Mouse (Mus musculus) thymus, postnatal 4 days (tissue): ENCODE results near the gene Sucla2.
"Not testable (repeated sequence)": the region's sequence is repeated elsewhere in the genome, so short reads cannot be mapped to it uniquely, and the experiment has no call there.

ENCODE experiments used
- DNase-seq: peaks from one replicate; pipeline ENCODE4 v3.0.0; 2021

Sucla2 gene

DNA sequence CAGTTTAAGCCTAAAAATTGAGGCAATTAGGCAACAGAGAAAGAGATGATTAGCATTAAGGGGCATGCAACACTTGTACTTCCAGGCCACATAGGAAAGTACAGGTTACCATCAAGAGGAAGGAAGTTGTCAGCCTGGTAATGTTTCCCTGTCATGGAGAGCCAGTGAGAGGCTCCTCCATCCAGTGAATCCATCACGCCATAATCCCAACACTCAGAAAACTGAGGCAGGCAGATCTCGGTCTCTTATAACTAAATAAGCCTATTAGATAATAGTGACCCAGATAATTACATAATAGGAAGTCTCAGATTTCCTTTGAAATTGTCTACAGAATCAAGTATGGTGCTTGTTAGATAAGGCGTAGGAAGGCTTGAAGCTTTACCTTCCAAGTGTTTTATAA is 983 bp upstream of the Sucla2 start:
- no peak for DNase-seq

DNA sequence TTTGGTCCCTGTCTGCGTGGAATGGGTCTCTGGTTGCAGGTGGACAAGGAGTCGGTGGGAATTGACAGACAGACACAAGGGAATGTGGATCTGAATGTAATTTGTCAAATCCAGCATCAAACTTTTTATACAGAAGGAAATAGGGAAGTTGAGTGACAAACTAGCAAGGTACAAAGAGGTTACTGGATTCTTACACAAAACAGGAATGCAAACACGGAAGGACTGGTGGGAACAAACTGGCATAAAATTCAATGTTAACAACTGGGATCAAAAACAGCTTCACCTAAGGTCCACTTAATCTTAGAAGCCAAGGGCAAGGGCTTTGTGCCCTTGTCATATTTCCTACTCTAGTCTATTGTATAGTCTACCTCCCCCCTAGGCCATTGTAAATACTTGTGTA is 3.5 kb downstream of the Sucla2 start:
- DNase-seq: not testable (repeated sequence)

DNA sequence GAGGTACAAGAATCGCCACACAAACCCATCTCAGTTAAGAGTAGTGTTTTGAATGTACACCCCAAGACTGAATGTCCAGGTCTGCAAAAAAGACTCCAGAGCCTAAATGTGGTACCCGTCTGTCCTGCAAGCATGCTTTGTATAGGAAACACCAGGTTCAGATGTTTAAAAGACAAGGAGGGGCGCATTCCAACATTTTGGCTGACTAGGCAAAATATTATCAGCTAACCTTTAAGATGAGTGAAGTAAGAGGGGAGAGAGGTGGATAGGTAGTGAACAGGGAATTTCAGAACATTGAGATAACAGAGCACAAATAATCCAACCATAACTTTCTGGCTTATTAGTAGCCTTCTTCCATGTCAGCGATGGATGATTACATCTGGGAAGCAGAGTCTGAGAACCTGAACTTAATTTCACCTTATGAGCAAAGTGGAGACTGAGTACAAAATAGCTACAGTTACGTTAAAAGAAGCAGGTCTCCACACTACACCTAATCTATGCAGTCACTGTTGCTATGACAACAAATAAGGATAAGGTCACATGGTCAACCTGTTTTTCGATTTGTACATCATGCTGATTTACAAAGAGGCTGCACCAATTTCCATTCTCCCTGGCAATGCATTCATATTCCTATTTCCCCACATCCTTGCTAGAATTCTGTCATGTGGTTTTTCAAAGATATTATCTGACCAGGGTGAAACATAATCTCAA is 8.8 kb downstream of the Sucla2 start:
- DNase-seq: no peak

DNA sequence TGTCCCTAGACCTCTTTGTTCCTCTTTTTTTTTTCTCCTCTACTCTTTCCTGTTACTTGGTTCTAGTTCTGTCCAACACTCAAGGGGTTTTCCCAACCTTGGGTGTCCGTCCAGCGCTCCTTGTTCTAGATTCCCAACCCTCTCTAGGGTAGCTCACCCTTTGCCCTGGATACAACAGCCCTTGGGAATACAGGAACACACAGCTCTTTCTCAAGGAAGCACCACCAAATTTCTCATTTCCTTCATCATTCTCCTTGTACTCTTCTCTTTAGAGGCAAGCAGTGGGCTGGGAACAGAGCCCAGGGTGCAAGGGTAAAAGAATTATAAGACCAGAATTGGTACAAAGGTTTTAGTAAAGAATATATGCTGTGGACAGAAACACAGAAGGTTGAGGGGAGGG is 10.5 kb downstream of the Sucla2 start:
- no peak for DNase-seq

DNA sequence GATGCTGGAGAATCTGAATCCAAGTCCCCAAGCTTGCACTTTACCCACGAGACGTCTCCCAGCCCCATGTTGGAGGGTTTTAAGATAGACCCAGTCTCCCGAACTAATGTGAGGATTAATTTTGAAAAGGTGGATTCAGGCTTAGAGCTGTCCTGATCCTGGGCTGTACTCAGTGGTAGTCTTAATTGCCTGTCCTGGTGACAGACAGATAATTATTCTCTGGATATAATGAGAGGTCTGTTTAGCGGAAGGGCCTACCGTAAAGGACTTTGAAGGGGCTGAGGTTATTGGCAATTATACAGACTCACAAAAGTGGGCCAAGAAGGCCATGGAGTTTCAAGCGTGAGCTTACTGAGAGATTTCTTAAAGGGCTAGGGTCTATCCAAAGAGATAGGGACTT is 18.7 kb downstream of the Sucla2 start:
- no peak for DNase-seq

DNA sequence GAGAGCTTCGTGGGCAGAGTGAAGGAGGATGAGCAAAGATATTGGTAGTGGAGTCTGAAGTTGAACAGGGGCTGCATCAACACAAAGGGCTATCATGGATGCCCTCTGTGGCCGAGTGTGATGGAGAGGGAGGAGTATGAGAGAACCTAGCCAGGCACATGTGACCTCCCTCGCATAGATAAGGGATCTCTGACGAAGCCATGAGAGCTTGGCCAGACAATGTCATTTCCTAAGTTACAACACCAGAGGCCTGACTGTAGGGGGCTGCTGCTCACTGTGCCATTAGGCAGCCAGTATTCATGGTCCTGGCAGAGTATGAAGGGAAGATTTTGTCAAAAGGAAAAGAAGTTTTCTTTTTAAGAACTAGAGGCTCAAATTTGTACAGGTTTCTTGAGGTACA is 21.9 kb downstream of the Sucla2 start:
- DNase-seq: no peak

DNA sequence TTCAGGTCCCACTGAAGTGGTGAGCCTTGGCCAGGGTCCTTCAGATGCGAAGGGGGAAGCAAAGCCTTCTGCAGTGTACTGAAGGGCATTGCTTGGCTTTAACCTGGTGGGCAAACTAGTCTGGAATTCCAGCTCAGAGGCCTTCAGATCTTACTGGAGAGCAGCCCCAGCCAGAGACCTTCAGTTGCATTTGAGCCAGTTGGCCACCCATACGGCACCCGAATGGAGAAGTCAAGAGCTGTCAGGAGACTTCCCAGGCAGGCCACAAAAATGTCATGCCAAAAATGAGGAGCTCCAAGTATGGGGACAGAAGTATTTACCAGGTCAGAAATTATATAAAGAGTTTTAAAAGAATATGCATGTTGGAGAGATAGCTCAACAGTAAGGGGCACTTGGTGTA is 22.9 kb downstream of the Sucla2 start, which contains the start of gene Nudt15:
Nudt15 (minus strand) TSS at position 192 of the 400 bp plus-strand sequence.
- DNase-seq: no peak

DNA sequence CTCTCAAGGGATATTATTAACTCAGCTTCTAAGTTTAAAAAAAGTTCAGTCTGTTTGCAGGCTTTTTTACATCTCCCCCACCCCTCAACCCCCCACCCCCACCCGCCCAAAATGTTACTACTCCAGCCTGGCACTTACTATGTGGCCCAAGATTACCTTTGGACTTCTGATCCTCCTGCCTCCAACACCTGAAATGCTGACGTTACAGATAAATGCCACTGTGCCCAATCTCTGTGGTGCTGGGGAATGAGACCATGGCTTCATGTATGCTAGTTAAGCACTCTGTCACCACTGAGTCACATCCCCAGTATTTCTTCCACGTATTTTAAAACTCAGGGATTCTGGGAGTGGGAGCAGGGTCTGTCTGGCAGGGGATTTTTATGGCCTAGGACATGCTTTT is 25.2 kb downstream of the Sucla2 start:
- no peak for DNase-seq

DNA sequence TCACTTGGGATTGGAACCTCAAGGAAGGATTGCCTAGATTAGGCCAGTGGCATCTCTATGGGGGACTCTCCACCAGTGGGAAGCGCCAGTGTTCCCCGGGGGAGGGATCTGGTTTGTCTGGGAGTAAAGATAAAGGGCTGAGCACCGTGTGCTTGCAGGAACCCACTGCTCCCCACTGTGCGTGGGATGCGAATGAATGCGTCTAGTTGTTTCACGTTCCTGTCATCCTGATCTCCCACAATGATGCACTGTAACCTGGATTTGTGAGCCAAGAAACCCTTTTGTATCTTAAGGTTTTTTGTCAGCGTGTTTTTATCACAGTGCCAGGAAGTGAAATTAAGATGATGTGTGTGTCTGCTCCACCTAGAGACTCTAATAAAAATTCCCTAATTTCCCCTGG is 25.6 kb downstream of the Sucla2 start:
- DNase-seq: no peak

DNA sequence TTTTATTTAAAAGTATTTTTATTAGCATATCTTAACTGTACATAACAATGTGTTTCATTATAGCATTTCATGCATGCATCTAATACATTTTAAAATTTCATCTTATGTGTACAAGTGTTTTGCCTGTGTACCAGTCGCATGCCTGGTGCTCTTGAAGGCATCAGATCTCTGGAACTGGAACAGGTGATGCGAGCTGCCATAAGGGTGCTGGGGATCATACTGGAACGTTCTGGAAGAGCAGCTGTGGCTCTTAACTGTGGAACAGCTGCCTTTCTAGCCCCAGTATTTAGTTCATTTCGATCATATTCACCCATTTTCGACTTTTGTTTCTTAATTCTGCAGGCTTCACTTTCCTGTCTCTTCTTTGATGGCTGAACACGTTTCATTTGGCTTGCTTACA is 26.0 kb downstream of the Sucla2 start:
- DNase-seq: no peak

DNA sequence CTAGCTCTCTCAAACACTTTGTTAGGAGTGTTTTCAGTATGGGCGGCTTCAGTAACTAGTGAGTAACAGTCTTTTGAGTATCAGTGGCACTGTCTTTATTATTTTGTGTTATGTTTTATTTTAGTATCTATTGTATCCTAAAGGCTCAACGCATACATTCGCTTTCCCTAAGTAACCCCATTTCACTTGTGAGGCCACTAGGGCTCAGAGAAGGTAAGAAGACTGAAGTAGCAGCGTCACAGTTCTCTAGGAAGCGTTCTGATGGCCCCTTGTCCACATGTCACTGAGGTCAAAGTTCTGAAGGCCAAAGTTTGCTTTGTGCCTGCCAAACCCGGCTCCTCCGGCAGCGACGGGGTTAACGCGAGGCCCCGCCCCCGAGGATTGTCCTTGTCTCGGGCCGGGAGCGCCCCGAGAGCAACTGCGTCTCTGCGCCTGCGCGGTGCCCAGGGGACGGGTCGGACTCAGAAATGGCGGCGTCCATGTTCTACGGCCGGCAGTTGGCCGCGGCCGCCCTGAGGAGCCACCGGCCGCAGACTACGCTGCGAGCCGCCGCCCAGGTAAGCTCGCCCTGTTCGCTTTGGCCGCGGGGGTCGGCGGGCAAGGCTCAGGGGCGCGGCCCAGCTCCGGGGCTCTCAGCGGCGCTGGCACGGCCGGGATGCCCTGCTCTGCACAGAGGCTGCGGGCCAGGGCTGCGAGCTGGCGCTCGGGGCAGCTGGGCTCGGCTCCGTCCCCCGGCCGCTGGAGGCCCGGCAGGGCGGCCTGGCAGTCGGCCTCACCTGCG is 27.4 kb downstream of the Sucla2 start:
- peak; percentile 99 for DNase-seq

DNA sequence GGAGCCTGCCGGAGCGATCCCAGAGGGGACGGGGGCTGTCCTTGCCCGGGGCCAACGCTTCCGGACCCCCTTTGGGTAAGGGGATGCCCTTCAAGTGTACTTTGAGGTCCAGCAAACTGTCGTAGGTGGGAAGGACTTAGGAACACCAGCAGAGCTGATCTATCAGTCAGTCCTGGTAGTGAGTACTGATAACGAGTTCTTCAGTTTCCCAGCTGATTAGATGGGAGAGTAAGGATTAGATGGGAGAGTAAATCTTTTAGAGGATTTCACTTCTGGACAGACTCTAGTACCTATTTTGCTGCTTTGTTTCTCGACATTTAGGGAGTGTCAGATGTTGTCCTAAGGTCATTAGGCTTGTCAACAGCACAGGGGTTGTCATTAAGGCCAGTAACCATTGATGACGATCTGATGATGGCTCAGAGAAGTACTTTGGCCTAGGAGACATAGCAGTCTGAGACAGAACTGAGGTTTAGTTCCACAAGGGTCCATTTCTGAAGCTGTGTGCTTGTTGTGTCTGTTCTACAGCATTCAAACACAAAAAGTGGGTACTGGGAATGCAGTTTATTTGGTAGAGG is 28.1 kb downstream of the Sucla2 start:
- DNase-seq: no peak

DNA sequence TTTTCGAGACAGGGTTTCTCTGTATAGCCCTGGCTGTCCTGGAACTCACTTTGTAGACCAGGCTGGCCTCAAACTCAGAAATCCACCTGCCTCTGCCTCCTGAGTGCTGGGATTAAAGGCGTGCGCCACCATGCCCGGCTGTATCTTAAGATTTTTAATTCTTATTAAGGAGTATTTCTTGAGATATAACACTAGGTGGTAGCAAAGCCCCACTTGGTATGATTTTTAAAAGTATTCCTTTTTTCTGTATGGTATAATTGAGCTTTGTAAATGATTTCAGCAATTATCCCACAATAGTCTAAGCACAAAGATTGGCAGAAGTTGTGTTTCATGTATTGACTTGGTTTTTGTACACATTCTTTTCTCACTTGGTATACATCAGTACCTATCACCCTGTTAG is 44.7 kb downstream of the Sucla2 start:
- not testable (repeated sequence) for DNase-seq

DNA sequence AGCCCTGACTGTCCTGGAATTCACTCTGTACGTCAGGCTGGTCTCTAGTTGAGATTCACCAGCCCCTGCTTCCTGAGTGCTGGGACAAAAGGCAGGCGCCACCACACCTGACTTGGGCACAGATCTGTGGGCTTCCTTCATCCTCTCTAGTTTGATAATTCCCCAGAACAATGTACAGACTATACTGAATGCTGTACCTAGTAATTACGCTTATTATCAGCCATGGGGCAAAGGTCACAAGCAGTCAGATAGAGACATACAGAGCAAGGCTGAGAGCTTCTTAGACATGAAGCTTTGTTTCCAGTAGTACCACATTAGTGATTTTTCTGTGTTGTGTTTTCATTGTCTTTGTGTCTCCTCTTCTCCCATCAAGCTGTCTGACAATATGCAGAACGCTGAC is 46.0 kb downstream of the Sucla2 start:
- no peak for DNase-seq

DNA sequence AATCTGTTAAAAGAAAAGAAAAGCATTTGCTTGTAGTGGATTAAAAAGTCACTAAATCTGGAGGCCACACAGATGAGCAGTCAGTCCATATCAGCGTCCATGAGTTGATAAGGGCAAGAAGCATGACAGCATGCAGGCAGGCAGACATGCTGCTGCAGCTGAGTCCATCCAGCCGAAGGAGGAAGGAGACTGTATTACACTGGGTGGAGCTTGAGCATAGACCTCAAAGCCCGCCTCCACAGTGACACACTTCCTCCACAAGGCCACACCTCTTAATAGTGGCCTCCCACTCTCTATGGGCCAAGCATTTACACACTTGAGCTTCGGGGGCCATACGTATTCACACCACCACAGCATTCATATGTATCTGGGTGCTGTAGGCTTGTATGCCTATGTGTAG is 48.9 kb downstream of the Sucla2 start:
- no peak for DNase-seq

DNA sequence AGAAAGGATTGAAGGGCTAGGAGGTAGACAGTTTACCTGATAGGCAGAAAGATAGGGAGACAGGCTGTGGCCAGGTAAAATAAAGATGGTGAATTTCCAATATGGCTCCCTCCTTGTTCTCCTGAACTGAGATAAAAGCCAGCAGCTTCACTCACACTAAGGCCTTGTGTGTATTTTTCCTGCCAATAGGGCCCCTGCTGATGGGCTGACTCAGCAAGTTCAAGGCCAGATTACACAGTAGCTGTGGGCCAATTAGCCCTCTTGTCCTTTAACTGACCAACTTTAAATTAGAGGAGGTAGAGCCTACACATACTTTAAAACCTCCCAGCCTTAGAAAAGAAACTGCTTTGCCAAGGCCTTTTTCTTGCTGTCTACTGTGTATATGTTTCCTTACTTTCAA is 51.2 kb downstream of the Sucla2 start:
- no peak for DNase-seq

DNA sequence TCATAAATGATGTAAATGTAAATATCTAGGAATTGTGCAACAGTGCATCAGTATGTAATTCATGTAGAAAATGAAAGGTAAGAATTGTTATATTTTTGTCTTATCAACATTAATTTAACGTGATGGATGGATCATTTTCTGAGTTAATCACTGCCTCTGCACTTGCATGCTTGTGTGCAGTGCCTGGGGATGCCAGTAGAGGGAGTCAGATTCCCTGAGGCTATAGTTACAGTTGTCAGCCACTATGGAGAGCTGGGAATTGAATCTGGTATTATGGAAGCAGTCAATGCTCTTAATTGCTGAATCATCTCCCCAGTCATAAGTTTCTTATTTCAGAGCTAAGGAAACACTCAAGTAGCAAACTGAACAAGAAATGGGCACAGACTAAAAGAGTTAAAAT is 63.0 kb downstream of the Sucla2 start:
- DNase-seq: peak; percentile 44

DNA sequence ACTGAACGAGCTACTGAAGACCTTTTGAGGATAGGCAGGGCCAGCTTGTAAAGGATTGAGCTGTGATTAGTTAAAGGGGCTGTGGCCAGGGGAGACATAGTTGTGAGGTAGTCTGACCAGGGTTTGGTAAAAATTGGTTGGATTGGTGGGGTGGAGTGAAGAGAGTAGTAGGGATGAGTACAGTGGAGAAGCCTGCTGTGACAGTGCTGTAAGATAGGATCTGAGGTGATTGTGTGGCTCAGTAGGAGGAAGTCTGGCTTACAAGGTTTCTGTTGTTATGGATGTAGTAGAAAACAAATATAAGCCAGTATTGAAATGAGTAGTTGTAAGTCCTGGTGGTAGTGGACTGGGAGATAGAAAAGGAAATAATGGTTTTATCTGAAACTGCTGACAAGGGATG is 67.0 kb downstream of the Sucla2 start:
- DNase-seq: no peak

DNA sequence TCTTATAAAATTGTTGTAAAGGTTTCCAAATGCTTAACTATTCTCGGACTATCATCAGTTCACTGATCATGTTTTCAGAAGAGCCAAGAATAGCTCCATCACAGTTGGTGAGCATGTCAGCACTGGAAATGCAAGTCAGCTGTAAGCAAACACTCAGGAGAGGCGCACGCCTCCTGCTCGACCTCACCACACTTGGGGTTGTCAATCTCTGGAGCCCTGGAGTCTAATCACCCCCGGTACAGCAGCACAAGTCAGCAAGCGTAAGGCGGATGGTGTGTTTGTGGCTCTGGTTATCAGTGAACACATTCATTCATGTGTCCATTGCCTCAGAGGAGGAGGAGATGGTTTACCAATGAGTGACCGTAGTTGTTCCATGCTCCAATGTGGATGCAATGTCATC is 74.6 kb downstream of the Sucla2 start:
- DNase-seq: no peak

DNA sequence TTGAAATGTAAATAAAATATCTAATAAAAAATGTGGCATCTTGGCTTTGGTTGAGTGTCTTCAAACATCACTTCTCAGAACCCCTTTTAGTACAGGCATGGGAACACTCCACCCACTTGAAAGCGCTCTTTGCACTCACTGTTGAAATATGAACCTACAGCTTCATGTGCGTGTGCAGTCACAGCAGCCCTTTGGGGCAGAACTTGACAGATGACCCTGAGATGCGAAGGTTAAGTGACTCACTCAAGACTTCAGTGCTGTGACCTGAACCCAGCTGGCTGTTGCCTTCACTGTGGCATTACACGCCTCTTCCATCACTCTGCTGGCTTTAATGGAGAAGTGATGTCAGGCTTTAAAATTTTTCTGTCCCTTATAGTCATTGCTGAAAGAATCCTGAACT is 82.6 kb downstream of the Sucla2 start:
- DNase-seq: no peak

DNA sequence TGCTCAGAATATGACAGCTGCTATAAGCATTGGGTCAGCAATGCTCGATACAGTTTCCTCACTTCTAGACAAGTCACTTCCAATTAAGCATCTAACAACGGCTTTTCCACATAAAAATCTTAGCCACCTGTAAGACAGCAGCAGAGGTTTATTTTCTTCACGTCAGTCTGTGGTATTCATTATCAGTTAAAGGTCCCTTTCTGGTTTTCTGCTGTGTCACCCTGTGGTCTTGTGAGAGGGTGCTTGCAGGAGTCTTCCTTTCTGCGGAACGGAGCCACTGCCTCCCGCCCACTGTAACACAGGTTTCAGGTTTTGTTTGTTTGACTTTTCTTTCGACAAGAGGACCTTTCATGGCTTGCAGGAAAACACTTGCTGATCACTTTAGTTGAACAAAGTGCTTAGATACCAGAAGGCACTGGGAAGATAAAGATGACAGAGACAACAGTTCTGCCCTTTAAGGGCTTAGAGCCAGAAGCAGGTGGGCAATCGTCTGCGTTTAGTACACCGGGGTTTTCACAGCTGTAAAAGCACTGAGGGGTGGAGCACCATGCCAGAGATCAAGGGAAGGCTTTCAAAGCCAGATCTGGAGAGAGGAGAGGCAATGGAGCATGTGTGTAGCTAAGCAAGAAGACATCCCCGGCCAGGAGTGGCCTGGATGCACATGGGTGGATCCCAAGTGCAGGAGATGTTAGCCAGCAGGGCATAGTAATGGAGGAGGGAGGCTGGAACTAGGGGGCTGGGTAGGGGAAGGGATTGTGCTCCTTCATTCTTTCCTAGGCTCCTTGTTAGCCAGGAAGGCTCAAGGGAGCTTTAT is 83.8 kb downstream of the Sucla2 start:
- peak; percentile 14 for DNase-seq

DNA sequence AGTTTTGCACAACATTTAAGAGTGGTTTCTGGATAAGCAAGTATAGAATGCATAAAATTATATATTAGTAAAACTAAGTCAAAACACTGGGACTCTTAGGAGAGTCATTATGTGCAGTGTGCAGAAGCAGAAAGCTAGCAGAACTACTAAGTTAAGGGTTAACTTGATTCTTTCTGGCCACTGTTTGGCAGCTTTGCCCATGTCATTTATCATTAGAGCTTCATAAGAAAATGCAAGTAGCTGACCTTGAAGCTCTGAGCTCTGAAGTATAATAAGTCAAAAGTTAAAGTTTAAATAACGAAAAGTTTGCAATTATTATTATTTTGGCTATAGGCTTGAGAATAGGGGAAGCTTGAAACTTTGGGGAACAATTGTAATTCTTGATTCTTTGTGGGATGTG is 89.8 kb downstream of the Sucla2 start:
- not testable (repeated sequence) for DNase-seq

DNA sequence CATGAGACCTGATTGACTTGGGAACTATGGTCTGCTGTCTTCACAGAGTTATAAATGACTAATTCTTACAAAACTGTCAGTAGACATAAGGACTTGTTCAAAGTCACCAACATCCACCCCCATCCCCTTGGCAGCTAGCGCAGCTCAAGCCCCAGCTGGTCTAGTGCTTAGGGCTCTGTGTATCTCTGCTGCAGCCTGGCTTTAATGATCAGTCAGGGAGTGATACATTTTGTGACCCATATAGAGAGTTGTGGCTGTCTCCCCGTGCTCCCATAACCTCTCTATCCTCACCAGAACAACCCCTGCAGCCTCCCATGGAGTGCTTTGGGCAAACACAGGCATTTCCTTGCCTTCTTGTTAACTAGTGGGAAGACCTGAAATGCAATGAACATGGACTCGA is 95.8 kb downstream of the Sucla2 start:
- no peak for DNase-seq
